Mouse (Mus musculus) kidney, adult 2 months (tissue): ENCODE measurements around the gene Pomt1.

Source experiments
- CTCF ChIP-seq: fragments of 200-500 bp; conservative IDR thresholded peaks from 2 replicates; pipeline ENCODE4 v1.5.1; 2011; ENCODE audit warnings: low read depth, mild to moderate bottlenecking, control low read depth, low read length, moderate library complexity, mixed read lengths; ENCODE audit not compliant: insufficient read depth, insufficient read length
- POLR2A ChIP-seq: fragments of 200-500 bp; IDR thresholded peaks from one replicate; pipeline ENCODE4 v1.6.1; 2011; ENCODE audit warnings: low read depth, low read length, control low read depth

- no peak for TF ChIP-seq POLR2A
- TF ChIP-seq CTCF = no peak
Observed at GRCm38 (mm10) chr2:32287334-32287840, 51.0 kb downstream of the Pomt1 start, which contains the start of gene Golga2.
